Mouse (Mus musculus): ENCODE measurements around the gene H60c.
"Not testable (repeated sequence)": the region's sequence is repeated elsewhere in the genome, so short reads cannot be mapped to it uniquely, and the experiment has no call there.

DNA sequence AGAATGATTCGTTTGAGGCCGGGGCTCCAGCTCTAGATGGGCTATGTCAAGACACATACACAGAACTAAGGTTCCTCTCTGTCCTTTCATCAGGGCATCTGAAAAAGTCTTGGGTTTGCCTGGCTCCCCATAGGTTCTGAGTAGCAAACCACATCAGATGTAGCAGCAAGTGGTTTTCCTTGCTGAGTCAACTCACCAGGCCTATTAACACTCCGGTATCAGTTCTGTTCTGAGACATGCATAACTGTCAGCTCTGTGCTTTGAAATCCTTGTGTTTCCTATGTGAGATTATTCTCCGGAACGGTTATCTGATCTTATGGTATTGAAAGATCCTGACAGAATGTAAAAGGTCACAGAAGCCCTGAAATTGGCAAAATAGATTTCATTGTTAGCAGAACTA is 29.1 kb downstream of the H60c start:
- TF ChIP-seq CTCF, EP300 (IDR thresholded peaks at IDR 0.05): not testable (repeated sequence)

All from lung, postnatal 0 days (tissue).